19 mouse cellular contexts compared by ENCODE assay signal in the genomic region with DNA sequence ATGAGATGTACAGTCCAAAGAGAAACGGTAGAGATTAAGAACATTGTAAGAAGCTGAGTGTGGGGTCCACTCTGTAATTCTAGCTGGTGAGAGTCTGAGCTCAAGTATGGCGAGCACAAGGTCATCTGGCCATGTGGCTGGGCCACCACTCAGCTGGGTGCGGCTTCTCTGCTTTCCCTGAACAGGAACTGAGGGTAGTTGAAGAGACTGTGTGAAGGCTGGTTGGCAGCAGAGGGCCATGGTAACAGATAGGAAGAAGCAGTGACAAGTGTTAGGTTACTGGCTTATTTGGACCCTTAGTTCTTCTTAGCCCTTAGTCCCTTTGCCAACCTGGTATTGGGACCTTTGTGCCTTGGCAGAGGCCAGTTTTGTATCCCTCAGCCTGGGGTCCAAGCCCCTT.
DNase-seq lines count a peak whose midpoint lies in the region; ATAC-seq lines count a peak whose summit lies in the region.
"Had no signal": no experiment of that assay in that cellular context is flagged by ENCODE, and none has a peak within 500 bp of the region (broad histone marks: within the 10 kb centered on the region; RNA-seq: fewer than 3 reads in every experiment).

No protein-coding gene starts in this region.

- H3K9ac ChIP-seq in liver, embryonic 12.5 days: no peak overlapping the region
- H3K9ac ChIP-seq: embryonic facial prominence, embryonic 15.5 days; heart, embryonic 13.5 days; hindbrain, embryonic 15.5 days had no signal

- no peak overlapping the region for H3K4me3 ChIP-seq in liver, embryonic 12.5 days
- H3K4me3 ChIP-seq: embryonic facial prominence, embryonic 15.5 days; erythroblast, embryonic 14.5 days; forebrain, embryonic 10.5 days; heart, embryonic 13.5 days; hindbrain, embryonic 15.5 days had no signal

- no peaks in the 10 kb centered on the region for H3K36me3 ChIP-seq in liver, embryonic 12.5 days
- H3K36me3 ChIP-seq: embryonic facial prominence, embryonic 15.5 days; forebrain, embryonic 10.5 days; heart, embryonic 13.5 days; hindbrain, embryonic 15.5 days had no signal

- no peaks in the 10 kb centered on the region for H3K9me3 ChIP-seq in liver, embryonic 12.5 days (replicated peaks)
- H3K9me3 ChIP-seq: embryonic facial prominence, embryonic 15.5 days; forebrain, embryonic 10.5 days; heart, embryonic 13.5 days; hindbrain, embryonic 15.5 days had no signal

- DNase-seq in liver: no peak
- DNase-seq in MEL-GATA-1-ER (ENCODE audit: extremely low read depth, low read depth): peak; percentile 41
- DNase-seq in thymus, postnatal 0 days (ENCODE audit: low spot score): no peak
- no peak for DNase-seq in cerebellum, postnatal 14 days
- DNase-seq: adrenal gland, adult 8-10 months; adrenal gland, postnatal 36 days; cerebellum, adult 8-10 months; cerebellum, postnatal 25 days; gastrocnemius, postnatal 36 days; heart, adult 11 months; heart, postnatal 36 days had no signal

- WGBS in liver, embryonic 12.5 days (ENCODE audit: insufficient replicate concordance): 32% methylated on average over 3 of the region's 3 CpGs

- 0 out of 2 replicates have a peak, but pooled peaks cover 5% of the 10 kb centered on the region for H3K4me1 ChIP-seq in liver, embryonic 12.5 days
- H3K4me1 ChIP-seq: embryonic facial prominence, embryonic 15.5 days; forebrain, embryonic 10.5 days; heart, embryonic 13.5 days; hindbrain, embryonic 15.5 days had no signal

- ATAC-seq in liver, embryonic 12.5 days: 0 out of 2 replicates have a peak, but pooled peaks have one; percentile 35
- peak; percentile 54 for ATAC-seq in megakaryocyte progenitor cell, adult 5-6 weeks (replicated peaks; ENCODE audit: poor library complexity)
- ATAC-seq: forebrain, embryonic 14.5 days had no signal

- H3K27me3 ChIP-seq in liver, embryonic 12.5 days (replicated peaks): no peaks in the 10 kb centered on the region
- H3K27me3 ChIP-seq: embryonic facial prominence, embryonic 15.5 days; heart, embryonic 13.5 days; hindbrain, embryonic 15.5 days had no signal

- no peak overlapping the region for H3K4me2 ChIP-seq in liver, embryonic 12.5 days
- H3K4me2 ChIP-seq: embryonic facial prominence, embryonic 15.5 days; heart, embryonic 13.5 days; hindbrain, embryonic 15.5 days had no signal

- H3K27ac ChIP-seq in liver, embryonic 12.5 days: no peak overlapping the region
- H3K27ac ChIP-seq: embryonic facial prominence, embryonic 15.5 days; forebrain, embryonic 10.5 days; heart, embryonic 13.5 days; hindbrain, embryonic 15.5 days had no signal
